Mouse (Mus musculus) kidney, adult 2 months (tissue): ENCODE results near the gene Arhgap4. TPM values are rescaled to one million over a fixed set of nuclear protein-coding genes. Genes with fewer than 3 reads are reported as not detected.
A peak's percentile ranks its signal among the peaks of the same experiment; 100 is the strongest.

ENCODE experiments used
- DNase-seq: peaks from one replicate; pipeline ENCODE4 v3.0.0; 2021
- H3K27ac ChIP-seq: fragments of 200-500 bp; 2 replicates; pipeline ENCODE4 v1.5.1; 2012; ENCODE audit warnings: low read depth, low read length, control low read depth, inconsistent platforms; ENCODE audit not compliant: insufficient read depth
- H3K27me3 ChIP-seq: fragments of 200-500 bp; replicated peaks from 2 replicates; pipeline ENCODE4 v1.6.1; 2012; ENCODE audit warnings: mild to moderate bottlenecking, moderate library complexity, low read length, inconsistent platforms; ENCODE audit not compliant: control insufficient read depth, insufficient read depth
- H3K36me3 ChIP-seq: fragments of 200-500 bp; 2 replicates; pipeline ENCODE4 v1.6.1; 2012; ENCODE audit warnings: mild to moderate bottlenecking, moderate library complexity, low read length, inconsistent platforms; ENCODE audit not compliant: control insufficient read depth, insufficient read depth
- H3K4me1 ChIP-seq: fragments of 200-500 bp; 2 replicates; pipeline ENCODE4 v1.6.1; 2011; ENCODE audit warnings: low read length; ENCODE audit not compliant: control insufficient read depth, insufficient read depth
- H3K4me3 ChIP-seq: fragments of 200-500 bp; 2 replicates; pipeline ENCODE4 v1.5.1; 2011; ENCODE audit warnings: mild to moderate bottlenecking, low read depth, low read length, control low read depth; ENCODE audit not compliant: insufficient read depth
- CTCF ChIP-seq: fragments of 200-500 bp; conservative IDR thresholded peaks from 2 replicates; pipeline ENCODE4 v1.5.1; 2011; ENCODE audit warnings: low read depth, mild to moderate bottlenecking, control low read depth, low read length, moderate library complexity, mixed read lengths; ENCODE audit not compliant: insufficient read depth, insufficient read length
- POLR2A ChIP-seq: fragments of 200-500 bp; IDR thresholded peaks from one replicate; pipeline ENCODE4 v1.6.1; 2011; ENCODE audit warnings: low read depth, low read length, control low read depth
- WGBS: fragments of 180-500 bp; shearing (Covaris S2); methylation state at CpG from one replicate; pipeline ENCODE4 v1.1.7; 2018; 5-methylcytosine and 5-hydroxymethylcytosine counted together
- polyA plus RNA-seq: library from polyadenylated mRNA; depleted of rRNA; stranded (reverse); fragments of >200 nt; gene quantifications from 2 replicates; pipeline ENCODE4 v1.2.3, GENCODE M21; 2012

Gene Arhgap4
- polyA plus RNA-seq, 1 experiment, result 15.5 TPM

DNA sequence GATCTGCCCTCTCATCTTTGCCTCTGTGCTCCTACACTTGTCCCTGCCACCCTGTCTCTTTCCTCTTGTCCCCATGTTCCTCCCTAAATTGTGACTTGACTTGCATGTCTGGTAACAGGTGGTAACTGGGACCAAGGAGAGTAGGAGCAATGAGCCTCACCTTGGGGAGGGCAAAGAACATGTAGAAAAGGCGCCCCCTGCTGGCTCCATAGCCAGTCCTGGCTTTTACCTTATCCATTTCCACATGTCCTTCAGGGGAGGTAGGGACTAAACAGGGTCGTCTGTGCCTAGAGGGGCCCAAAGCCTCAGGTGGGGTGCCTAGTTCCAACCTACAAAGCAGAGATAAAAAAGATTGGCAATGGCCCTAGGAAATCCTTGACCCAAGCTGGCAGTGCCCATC is 26.0 kb downstream of the Arhgap4 start, which contains the start of gene L1cam:
Gene L1cam (minus strand): TSS at position 387 of the 400 bp plus-strand sequence.
- Histone ChIP-seq H3K27ac (no peak within 1 kb of the TSS), H3K36me3 (no peaks in the 10 kb centered on the region), H3K4me3 (no peak within 1 kb of the TSS), H3K4me1 (0 out of 2 replicates have a peak, but pooled peaks cover 3% of the 10 kb centered on the region), H3K27me3 (no peaks in the 10 kb centered on the region)
- WGBS, result 0% methylated on average over 2 of the region's 2 CpGs
- peak; percentile 61 for DNase-seq
- TF ChIP-seq POLR2A (no peak), CTCF (peak; percentile 52)

DNA sequence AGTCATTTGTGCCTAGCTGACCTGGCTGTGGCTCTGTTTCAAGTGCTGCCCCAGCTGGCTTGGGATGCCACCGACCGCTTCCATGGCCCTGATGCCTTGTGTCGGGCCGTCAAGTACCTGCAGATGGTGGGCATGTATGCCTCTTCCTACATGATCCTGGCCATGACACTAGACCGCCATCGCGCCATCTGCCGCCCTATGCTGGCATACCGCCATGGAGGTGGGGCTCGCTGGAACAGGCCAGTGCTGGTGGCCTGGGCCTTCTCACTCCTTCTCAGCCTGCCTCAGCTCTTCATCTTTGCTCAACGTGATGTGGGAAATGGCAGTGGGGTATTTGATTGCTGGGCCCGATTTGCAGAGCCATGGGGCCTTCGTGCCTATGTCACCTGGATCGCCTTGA is 28.8 kb downstream of the Arhgap4 start:
- Histone ChIP-seq H3K27me3 (no peaks in the 10 kb centered on the region), H3K27ac (peak overlapping the region; percentile 63), H3K36me3 (no peaks in the 10 kb centered on the region), H3K4me3 (peak overlapping the region; percentile 31), H3K4me1 (0 out of 2 replicates have a peak, but pooled peaks cover 3% of the 10 kb centered on the region)
- DNase-seq, result no peak
- WGBS, result 87% methylated on average over 14 of the region's 14 CpGs
- TF ChIP-seq CTCF (no peak), POLR2A (no peak)

DNA sequence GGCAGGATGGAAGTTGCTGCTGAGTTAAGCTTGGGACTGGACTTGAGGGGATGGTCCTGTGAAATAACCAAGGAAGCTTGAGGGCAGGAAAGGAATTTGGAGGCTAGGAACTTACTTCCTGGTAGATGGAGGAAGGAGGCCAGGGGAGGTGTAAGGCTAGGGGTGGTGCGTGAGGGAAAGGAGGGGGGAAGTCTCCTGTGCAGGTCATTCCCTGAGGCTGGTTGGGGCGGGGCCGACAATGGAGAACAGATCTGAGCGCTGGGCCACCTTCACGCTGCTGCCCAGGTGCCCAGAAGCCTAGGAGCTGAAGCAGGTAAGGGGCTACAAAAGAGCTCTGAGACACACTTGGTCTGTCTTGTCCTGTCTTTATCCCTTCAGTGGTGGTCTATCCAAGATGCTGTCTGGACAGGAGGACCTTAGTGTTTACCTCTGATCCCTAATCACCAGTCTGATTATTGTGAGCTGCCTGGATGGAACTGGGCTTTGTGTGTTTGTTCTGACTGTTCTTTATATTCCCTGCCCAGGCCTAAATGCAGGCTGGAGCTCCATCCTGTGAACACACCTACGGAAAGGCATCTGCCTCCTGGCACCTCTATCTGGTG is 30.0 kb downstream of the Arhgap4 start, which contains the start of gene Avpr2:
Gene Avpr2 (plus strand): TSS at position 552 of the 602 bp plus-strand sequence.
- Histone ChIP-seq H3K4me1 (0 out of 2 replicates have a peak, but pooled peaks cover 3% of the 10 kb centered on the region), H3K27me3 (no peaks in the 10 kb centered on the region), H3K27ac (peak within 1 kb of the TSS; percentile 80), H3K4me3 (peak within 1 kb of the TSS; percentile 32), H3K36me3 (no peaks in the 10 kb centered on the region)
- no peak for TF ChIP-seq CTCF
- no peak for TF ChIP-seq POLR2A
- peak; percentile 46 for DNase-seq
- 31% methylated on average over 5 of the region's 6 CpGs for WGBS

DNA sequence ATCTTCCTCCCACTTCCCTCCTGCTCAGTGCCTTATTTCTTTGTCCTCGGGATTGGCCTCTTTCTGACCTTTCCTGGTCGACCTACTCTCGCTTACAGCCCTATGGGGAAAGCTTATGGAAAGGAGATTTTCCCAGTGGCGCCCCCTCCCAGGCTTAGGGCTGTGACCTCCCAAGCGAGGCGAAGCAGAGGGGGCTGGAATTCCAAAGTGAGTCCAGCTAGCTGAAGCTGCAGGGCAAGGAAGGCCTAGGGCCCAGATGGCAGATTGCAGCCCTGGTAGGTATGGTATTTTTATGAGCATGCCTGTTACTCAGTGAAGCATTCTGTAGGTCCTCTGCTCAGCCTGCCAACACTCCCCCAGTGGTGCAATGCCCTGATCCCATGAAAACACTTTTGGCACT is 40.2 kb downstream of the Arhgap4 start:
- no peak overlapping the region for H3K4me3 ChIP-seq
- H3K36me3 ChIP-seq, result no peaks in the 10 kb centered on the region
- peak; percentile 56 for DNase-seq
- WGBS, result 30% methylated on average over 6 of the region's 6 CpGs
- TF ChIP-seq POLR2A, result no peak
- TF ChIP-seq CTCF, result no peak
- H3K27me3 ChIP-seq, result no peaks in the 10 kb centered on the region
- H3K27ac ChIP-seq, result peak overlapping the region; percentile 92
- no peaks in the 10 kb centered on the region for H3K4me1 ChIP-seq

DNA sequence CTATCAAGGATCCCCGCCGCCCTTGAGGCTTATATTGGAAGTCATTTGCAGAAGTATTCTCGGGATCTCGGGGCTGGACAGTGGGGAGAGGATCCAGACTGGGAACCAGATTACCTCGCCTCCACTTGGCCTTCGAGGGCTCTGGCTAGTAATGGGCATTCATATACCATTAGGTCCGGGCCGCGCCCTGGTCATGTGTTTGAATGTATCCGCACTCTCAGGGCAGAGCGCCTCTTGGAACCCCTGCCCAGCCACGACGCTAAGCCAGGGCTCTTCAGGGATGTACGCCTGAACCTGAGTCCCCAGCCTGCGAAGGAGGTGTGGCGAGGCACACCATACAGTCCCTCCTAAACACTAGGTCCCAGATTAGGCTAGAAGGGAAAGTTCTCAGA is 40.6 kb downstream of the Arhgap4 start:
- Histone ChIP-seq H3K4me1 (no peaks in the 10 kb centered on the region), H3K27ac (peak overlapping the region; percentile 86), H3K36me3 (no peaks in the 10 kb centered on the region), H3K27me3 (no peaks in the 10 kb centered on the region), H3K4me3 (0 out of 2 replicates have a peak overlapping the region, but pooled peaks have one; percentile 75)
- no peak for TF ChIP-seq CTCF
- TF ChIP-seq POLR2A, result no peak
- 13% methylated on average over 15 of the region's 16 CpGs for WGBS
- no peak for DNase-seq

DNA sequence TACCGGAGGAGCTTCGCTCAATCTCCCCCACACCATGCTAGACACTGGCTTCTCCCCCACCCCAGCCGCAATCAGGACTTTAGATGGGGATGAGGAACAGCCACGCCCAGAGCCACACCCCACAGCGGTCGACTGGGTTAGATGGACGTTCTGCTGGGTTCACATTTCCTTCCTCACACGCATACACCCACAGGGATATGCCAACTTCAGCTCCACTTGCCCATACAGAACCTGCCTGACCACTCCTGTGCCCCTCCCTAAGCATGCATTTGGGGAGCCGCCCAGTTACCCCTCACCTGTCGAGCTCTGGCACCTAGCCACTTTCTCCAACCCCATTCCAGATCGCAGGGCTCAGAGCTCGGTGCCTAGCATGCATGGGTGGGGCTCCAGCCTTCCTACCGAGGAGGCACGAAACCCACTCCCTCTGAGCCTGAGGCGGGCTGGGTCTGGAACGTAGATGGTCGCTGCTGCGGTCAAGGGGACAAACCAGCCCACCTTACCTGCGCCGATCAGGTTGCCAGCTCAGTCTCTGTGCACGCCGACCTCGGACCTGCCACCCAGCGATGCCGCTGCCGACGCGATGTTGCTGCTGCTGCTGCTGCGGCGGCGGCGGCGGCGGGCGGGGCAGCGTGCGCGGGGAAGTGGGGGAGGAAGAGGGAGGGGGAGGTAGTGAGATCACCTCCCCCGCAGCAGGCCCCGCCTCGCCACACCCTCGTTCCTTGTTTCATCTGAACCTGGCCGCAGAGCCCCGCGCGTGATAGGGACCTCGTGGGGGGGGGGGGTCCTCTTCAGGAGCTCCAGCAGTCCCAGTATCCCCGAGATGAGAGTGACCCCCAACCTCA is 41.3 kb downstream of the Arhgap4 start:
- 2% methylated on average over 40 of the region's 48 CpGs for WGBS
- peak overlapping the region; percentile 75 for H3K4me3 ChIP-seq
- DNase-seq, result peak; percentile 42
- H3K27ac ChIP-seq, result peak overlapping the region; percentile 94
- no peaks in the 10 kb centered on the region for H3K27me3 ChIP-seq
- no peak for TF ChIP-seq CTCF
- H3K4me1 ChIP-seq, result no peaks in the 10 kb centered on the region
- H3K36me3 ChIP-seq, result no peaks in the 10 kb centered on the region

DNA sequence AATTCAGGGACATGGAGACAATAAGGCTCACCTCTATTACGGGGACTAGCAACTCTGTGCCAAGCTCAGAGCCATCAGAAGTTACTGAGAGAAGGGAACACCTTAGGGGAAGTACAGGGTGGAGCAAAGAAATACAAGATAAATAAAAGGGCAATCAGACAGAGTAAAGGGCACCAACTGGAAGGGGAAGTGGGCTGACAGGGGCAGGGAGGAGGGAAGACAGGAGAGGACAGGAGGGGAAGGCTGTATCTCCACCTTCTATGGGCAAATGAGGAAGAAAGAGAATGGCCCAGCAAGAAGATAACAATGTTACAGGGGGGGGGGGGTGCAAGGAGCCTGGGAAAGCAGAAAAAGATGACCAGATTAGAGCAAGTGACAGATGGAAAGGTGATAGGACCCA is 44.7 kb downstream of the Arhgap4 start:
- H3K27me3 ChIP-seq, result no peaks in the 10 kb centered on the region
- no peak overlapping the region for H3K4me3 ChIP-seq
- DNase-seq, result no peak
- H3K36me3 ChIP-seq, result no peaks in the 10 kb centered on the region
- H3K4me1 ChIP-seq, result no peaks in the 10 kb centered on the region
- no peak overlapping the region for H3K27ac ChIP-seq
- 60% methylated on average over 1 of the region's 1 CpGs for WGBS
- TF ChIP-seq CTCF, result no peak
- no peak for TF ChIP-seq POLR2A
